ENCODE assay signal across 19 mouse cellular contexts in genomic region chr7:48803381-48803780, GRCm38 (mm10). TPM values are rescaled to one million over a fixed set of nuclear protein-coding genes. Genes with fewer than 3 reads are reported as not detected.
"Had no signal": no experiment of that assay in that cellular context is flagged by ENCODE, and none has a peak within 500 bp of the region (broad histone marks: within the 10 kb centered on the region; RNA-seq: fewer than 3 reads in every experiment).

No protein-coding gene starts in this region.

- H3K4me3 ChIP-seq: kidney, embryonic 15.5 days; limb, embryonic 12.5 days; liver, embryonic 13.5 days; lung, embryonic 15.5 days; megakaryocyte, embryonic 14.5 days; midbrain, embryonic 12.5 days; neural tube, embryonic 12.5 days had no signal

- DNase-seq: kidney, adult 2 months; kidney, postnatal 14 days; liver; liver, embryonic 13.5 days; liver, postnatal 0 days; lung, postnatal 14 days; right cerebral cortex, postnatal 14 days; thymus, adult 18-20 months; thymus, postnatal 14 days had no signal

- H3K27me3 ChIP-seq: kidney, embryonic 15.5 days; limb, embryonic 12.5 days; liver, embryonic 13.5 days; lung, embryonic 15.5 days; megakaryocyte, embryonic 14.5 days; midbrain, embryonic 12.5 days; neural tube, embryonic 12.5 days had no signal

- H3K9ac ChIP-seq: kidney, embryonic 15.5 days; limb, embryonic 12.5 days; liver, embryonic 13.5 days; liver, postnatal 0 days; lung, embryonic 15.5 days; midbrain, embryonic 12.5 days; neural tube, embryonic 12.5 days had no signal

- H3K4me2 ChIP-seq: kidney, embryonic 15.5 days; limb, embryonic 12.5 days; liver, embryonic 13.5 days; lung, embryonic 15.5 days; midbrain, embryonic 12.5 days; neural tube, embryonic 12.5 days had no signal

- H3K4me1 ChIP-seq: kidney, embryonic 15.5 days; limb, embryonic 12.5 days; liver, embryonic 13.5 days; lung, embryonic 15.5 days; midbrain, embryonic 12.5 days; neural tube, embryonic 12.5 days had no signal

- H3K9me3 ChIP-seq: kidney, embryonic 15.5 days; limb, embryonic 12.5 days; liver, embryonic 13.5 days; lung, embryonic 15.5 days; megakaryocyte, embryonic 14.5 days; midbrain, embryonic 12.5 days; neural tube, embryonic 12.5 days had no signal

- ATAC-seq: liver, postnatal 0 days had no signal

- H3K27ac ChIP-seq: kidney, embryonic 15.5 days; limb, embryonic 12.5 days; liver, embryonic 13.5 days; lung, embryonic 15.5 days; macrophage; midbrain, embryonic 12.5 days; neural tube, embryonic 12.5 days; stomach, postnatal 0 days had no signal

RNA-seq across cellular contexts. Expression of gene Csrp3, which starts 44.5 kb away (rescaled TPM):
- total RNA-seq: left cerebral cortex, postnatal 36 days; neutrophil, adult 5-6 weeks had no signal
- polyA plus RNA-seq: macrophage had no signal
